Mouse (Mus musculus) mesoderm, embryonic 11.5 days (tissue): Measurements from ENCODE around the gene Olfr98.
"Not testable (repeated sequence)": the region's sequence is repeated elsewhere in the genome, so short reads cannot be mapped to it uniquely, and the experiment has no call there.

Experiments used
- DNase-seq: peaks from one replicate; pipeline ENCODE4 v3.0.0-alpha.2; 2012; ENCODE audit warnings: low read depth, low spot score

Olfr98 gene

DNA sequence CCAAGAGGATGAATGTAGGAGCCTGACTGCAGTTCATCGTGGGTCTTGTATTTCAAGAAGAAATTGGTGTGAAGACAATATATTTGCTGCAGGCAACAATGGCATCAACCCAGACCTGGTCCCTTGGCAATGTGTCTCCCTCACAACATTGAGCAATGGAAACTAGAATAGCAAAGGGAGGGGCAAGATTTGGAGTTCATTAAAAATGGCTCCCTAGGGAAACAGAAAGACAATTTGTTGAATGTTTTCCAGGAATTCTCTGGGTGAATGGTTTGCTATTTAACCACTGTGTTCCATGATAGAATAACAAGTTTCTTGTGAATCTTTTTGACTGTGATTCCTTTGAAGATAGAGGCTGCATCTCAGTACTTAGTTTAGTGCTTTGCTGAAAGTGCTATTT is at the start of gene Olfr98:
TSS of gene Olfr98 (minus strand) at position 124 of the 400 bp plus-strand sequence.
- DNase-seq, result no peak

DNA sequence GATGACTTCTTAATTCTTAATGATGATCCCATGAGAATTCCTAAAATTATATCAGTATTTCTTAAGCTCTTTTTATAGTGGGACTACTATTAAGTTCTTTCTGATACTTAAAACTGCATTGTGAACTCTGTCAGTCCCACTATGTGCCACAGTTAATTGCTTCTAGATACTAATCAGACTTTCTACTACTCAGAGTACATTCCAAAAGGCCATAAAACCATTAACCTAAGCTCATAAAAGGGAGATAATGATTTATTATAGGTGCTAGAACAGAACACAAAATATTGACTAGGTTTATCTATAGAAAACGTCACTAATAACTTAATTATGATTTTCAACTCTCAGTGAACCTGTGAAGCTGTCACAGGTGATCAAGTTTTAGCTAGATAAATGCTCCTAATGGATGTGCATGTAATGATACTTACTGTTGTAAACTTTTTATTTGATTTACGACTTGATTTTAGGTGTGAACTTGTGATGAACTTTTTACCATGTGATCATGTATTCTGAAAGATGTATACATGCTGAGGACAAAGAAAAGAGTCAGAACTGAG is 46.7 kb upstream of the Olfr98 start:
- DNase-seq, result no peak

DNA sequence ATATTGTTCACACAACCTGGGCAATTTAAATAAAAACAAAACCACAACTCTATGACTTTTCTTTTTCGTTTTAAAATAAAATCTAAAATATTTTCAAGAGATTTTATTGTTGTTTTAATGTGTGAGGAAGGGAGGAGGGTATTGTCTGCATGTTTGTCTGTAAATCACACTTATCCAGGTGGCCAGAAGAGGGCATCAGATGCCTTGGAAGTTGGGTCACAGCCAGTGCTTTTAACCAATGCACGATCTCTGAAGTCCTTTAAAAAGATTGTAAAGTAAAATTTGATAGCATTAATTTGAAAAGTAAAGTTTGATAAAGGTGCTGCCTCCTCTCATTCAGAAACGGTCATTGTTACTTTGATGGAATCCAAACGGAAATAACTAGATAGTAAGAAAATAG is 44.9 kb upstream of the Olfr98 start:
- DNase-seq, result peak; percentile 12

DNA sequence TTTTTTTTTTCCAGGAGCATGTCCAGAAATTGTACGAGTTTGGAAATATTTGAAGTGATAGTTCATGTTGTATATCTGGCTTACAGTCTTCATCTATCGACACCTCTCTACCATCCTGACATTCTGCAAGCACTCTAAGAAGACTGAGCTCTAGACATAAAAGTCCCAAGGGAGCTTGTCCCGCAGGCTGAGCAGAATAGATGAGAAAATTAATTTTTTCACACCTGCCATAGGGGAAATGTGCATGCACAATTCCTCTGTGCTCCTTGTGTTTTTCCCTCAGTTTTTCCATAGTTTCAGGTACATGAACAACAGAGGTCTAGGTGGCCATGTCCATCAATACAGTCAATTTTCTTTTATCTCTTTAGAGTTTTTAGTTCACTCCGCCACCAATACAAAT is 40.7 kb upstream of the Olfr98 start, which contains the start of gene Olfr101:
TSS of gene Olfr101 (minus strand) at position 101 of the 400 bp plus-strand sequence.
- DNase-seq, result no peak

DNA sequence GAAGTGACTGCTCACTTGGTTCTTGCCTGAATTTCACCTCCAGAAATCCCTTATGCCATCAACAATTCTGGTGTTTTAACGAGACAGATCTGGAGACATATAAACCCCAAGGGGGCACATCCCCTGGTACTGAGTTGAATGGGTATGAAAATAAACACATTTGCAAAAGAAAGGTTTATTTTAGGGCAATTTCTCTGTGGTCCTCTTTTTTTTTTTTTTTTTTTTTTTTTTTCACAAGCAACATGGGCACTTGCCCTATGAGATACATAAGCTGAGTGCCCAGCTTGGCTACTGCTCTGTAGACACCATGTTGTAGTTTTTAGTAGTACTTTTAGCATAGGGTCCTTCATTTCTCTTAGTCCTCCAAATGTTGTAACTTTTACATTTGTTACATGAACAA is 19.8 kb upstream of the Olfr98 start, which contains the start of gene Olfr99:
TSS of gene Olfr99 (minus strand) at position 101 of the 400 bp plus-strand sequence.
- no peak for DNase-seq

DNA sequence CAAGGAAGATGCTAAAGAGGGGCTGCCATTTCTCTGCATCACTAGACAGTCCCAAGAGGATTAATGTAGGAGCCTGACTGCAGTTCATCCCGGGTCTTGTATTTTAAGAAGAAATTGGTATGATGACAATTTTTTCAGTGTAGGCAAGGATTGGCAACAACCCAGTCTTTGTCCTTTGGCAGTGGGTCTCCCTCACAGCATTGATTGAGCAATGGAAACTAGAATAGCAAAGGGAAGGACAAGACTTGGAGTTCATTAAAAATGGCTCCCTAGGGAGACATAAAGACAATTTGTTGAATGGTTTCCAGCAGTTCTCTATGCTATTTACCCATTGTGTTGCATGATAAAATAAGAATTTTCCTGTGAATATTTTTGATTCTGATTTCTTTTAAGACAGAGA is 16.8 kb upstream of the Olfr98 start:
- DNase-seq, result no peak

DNA sequence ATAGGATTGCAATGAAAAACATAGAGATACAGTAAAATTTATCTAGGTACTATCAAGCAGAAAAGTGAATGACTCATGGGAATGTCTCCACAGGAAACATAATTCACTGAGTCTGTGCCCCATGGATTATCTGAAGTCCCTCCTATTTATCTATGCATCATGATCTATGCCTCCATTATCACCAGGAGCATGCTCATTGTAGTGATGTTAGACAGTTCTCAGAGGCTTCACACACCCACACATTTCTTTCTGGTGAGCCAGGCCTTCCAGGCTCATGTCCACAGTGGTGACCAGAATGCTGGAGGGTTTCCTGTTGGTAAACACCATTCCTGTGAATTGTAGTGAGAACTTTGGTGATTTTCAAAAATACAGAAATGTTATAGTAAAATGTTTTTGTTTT is 13.0 kb upstream of the Olfr98 start:
- no peak for DNase-seq

DNA sequence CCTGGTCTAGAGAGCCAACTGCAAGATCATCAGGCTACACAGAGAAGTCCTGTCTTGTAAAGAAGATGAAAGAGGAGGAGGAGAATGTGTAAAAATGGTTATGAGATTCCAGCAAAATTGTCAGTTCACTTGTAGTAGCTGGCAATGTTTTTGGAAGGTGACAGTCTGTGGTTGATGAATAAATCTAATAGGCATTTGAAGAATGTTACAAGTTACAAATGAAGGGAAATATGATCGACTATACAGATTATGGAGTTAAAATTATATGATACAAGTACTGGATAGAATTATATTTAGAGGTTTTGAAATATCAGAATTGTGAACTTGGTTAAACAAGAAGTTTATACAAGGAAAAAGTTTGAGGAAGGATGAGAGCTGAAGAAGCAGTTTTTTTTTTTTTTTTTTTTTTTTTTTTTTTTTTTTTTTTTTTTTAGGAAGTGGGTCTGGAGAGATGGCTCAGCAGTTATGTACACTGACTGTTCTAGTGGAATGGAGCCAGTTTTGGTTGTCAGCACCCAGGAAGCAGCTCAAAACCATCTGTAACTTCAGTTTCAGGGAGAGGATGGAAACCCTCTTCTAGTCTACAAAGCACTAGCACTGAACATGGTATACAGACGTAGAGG is 12.2 kb upstream of the Olfr98 start:
- no peak for DNase-seq

DNA sequence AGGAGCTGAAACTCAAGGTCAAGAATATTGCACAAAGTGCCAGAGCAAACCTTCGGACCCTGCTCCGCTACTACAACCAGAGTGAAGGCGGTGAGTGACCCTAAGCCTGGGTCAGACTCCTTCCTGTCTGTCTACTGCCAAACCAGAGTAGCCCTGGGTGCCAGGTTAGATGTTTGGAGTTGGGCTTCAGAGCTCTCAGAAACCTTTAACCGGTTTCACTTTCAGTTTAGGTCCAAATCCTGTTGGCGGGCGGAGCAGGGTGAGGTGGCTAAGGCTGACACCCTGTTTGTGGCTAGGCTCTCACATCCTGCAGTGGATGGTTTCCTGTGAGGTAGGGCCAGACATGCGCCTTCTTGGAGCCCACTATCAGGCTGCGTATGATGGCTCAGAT is 7.1 kb upstream of the Olfr98 start:
- DNase-seq, result no peak

DNA sequence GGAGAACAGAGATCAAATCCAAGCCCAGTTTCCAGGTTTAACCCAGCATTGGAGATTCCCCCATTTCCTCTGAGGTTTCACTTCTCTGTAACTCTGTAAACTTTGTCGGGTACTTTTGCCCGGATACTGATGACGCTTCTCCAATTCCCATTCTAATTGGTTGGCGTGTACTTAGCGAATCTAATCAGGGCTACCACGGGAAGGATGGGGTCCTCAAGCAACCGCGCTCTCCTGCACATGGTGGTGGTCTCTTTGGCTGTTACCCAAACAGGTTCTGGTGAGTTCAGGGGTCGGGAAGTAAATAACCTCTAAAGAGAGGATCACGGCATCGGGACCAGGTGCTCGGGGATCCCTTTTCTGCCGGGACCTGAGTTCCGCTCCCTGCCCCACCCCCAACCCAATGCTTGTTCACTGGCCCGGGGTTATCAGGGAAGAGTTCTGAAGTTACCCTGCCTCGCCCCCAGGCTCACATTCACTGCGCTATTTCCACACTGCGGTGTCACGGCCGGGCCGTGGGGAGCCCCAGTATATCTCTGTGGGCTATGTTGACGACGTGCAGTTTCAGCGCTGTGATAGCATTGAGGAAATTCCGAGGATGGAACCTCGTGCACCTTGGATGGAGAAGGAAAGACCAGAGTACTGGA is 6.6 kb upstream of the Olfr98 start, which contains the start of gene H2-M3:
TSS of gene H2-M3 (plus strand) at position 163 of the 644 bp plus-strand sequence.
- peak; percentile 88 for DNase-seq

DNA sequence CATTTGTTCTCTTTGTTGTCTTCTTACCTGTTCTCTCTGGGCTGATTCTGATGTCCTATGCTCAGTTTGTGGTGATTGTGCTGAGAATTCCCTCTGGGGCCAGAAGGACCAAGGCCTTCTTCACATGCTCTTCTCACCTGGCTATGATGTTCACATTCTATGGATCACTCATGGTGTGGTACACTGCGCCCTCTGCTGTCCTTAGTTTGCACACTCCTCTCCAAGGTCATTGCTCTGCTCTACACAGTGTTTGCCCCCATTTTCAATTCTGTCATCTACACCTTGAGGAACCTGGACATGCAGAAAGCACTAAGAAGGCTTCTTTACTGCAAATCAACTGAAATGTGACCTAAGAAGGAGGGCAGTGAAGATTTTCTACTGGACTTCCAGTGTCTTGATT is 13.0 kb downstream of the Olfr98 start:
- DNase-seq, result no peak

DNA sequence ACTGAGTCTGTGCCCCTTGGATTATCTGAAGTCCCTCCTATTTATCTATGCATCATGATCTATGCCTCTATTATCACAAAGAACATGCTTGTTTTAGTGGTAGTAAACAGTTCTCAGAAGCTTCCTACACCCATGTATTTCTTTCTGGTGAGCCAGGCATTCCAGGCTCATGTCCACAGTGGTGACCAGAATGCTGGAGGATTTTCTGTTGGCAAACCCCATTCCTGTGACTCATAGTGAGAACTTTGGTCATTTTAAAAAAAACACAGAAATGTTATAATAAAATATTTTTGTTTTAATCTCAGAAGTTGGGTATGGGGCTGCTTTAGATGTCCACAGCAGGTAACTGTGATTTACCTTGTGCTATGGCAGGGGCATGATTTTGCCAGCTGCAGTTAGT is 14.1 kb downstream of the Olfr98 start:
- no peak for DNase-seq

DNA sequence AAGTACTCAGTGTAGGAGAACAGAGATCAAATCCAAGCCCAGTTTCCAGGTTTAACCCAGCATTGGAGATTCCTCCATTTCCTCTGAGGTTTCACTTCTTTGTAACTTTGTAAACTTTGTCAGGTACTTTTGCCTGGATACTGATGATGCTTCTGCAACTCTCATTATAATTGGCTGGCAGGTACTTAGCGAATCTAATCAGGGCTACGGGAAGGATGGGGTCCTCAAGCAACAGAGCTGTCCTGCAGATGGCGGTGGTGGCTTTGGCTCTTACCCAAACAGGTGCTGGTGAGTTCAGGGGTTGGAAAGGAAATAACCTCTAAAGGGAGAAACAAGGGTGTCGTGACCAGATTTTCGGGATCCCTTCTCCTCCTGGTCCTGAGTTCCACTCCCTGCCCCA is 16.8 kb downstream of the Olfr98 start:
- DNase-seq, result peak; percentile 28

DNA sequence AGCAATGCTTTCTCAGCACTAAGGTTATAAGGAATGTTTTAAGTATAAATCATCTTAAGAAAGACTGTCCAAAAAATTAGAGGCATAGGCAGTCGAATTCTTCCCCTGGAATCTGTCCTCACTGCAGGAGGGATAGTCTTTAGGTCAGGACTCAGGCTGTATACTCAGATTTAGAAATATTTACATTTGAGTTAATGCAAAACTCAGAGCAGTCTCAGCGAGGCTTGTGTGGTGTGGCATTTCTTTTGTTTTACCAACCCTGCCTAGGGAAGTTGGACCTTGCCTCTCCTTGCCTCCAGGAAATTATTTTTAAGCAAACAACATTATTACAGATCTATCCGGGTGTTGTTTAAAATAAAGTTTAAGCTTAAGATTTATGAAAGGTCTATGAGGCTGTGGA is 21.4 kb downstream of the Olfr98 start:
- no peak for DNase-seq

DNA sequence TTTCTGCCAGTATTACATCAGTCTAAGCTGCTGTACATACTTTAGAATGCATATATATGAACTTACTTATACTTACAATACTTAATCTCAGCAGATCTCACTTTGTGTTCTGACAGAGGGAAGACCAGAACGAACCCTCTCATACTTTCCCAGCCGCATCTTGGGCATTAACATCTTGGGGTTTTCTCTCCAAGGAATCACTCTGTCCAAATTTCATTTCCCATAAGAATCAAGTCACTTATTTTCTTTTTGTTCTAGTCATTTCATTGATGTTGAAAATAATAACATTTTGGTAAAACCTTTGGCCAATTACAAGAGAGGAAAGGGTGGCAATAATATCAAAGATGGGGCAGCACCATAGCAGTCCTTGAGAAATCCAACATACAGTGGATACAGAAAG is 26.3 kb downstream of the Olfr98 start, which contains the start of gene Olfr97:
TSS of gene Olfr97 (minus strand) at position 101 of the 400 bp plus-strand sequence.
- not testable (repeated sequence) for DNase-seq

DNA sequence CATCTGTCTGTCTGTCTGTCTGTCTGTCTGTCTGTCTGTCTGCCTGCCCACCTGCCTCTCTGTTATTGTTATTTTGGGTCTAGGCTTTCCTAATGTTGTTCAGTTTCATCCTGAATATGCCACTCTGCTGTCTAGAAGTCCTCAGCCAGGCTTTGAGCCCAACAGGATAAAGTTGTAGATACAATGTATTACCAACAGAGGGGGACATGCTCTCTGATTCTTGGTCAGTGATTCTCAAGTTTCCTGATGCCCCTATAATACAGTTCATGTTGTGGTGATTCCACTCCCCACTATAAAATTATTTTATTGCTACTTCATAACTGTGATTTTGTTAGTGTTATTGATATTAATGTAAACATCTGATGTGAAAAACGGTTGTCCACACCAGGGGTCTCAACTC is 41.7 kb downstream of the Olfr98 start:
- no peak for DNase-seq

DNA sequence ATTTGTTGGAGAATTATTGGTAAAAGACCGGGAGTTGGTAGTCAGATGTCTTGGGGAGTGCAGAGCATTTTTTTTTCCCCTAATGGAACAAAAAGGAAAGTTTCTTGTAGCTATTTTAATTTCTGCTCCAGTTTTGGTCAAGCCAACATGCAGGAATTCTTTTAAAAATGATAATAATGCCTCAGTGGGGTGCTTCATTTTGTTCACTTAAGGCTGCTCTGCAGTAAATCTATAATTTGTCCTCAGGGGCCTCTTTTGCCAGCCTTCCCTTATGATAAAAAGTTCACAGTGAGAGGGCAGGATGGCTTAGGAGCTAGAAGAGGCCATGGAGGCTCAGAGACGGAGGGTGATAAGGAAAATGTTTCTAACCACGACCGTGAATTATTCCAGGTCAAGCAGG is 43.7 kb downstream of the Olfr98 start, which contains the start of gene Olfr96:
TSS of gene Olfr96 (plus strand) at position 301 of the 400 bp plus-strand sequence.
- no peak for DNase-seq

DNA sequence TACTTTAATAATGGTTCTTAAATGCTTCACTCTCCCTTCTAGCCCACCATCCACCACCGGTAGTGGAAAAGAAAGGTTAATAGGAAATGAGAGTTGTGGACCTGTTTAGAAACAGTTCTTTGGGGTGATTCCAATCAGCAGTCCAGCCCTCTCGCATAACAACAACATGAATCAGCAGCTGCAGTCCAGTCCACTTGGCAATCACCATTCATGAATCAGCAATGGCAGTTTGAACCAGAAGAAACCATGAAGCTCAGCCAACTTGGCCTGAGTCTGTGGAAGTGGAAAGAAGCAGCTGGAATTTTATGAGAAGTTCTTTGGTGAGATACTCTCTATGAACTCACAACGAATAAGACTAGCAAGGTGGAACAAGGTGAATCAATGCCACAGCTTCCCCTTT is 45.1 kb downstream of the Olfr98 start:
- no peak for DNase-seq

DNA sequence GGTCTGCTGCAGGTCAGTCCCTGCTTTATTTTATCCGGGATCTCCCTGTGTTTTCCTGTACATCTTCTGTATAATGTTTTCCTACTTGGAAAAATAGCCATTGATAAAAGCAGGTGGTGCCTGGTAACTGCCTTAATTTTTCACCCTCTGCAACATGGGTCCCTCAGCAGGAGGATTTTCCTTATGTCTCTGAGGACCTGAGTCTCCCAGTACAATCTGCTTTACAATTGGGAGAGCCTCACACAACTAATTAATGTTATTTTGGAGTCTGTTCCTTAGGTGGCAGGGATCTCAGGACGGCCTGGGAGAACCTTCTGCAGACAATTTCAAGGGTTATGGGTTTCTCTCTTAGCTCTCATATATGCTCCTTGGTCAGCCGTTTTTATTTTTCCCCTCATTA is 50.5 kb downstream of the Olfr98 start, which contains the start of gene Olfr95:
TSS of gene Olfr95 (minus strand) at position 101 of the 400 bp plus-strand sequence.
- no peak for DNase-seq
